Mouse (Mus musculus): ENCODE results near the gene Tent4b.

DNA sequence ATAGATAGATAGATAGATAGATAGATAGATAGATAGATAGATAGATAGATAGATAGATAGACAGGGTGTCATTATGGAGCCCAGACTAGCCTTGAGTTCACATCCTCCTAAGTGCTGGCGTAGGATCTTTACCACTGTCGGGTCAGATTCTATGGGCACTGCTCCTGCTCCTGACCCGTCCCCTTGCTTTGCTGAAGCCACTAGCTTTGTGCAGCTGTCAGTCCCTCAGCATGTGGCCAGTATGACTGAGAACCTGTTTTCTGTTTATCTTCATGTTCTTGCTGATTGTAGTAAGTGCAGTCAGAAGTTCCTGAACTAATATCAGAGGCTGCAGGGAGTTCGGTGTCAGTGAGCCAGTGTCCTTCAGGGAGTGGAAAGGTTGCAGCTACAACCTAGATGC lies 108.7 kb downstream of the Tent4b start:
- TF ChIP-seq CTCF (IDR thresholded peaks at IDR 0.05), result no peak
- no peak for TF ChIP-seq EP300 (IDR thresholded peaks at IDR 0.05)
